Mouse (Mus musculus): ENCODE measurements around the gene Gm10057.
"Not testable (repeated sequence)": the region's sequence is repeated elsewhere in the genome, so short reads cannot be mapped to it uniquely, and the experiment has no call there.

The Gm10057 gene

GRCm38 (mm10) chrX:154054939-154055338 lies at the start of gene Gm10057:
TSS of gene Gm10057 (minus strand) at chrX:154055039.
- DNase-seq (ENCODE audit: low spot score in 2 of 2): not testable (repeated sequence)

- not testable (repeated sequence) for DNase-seq (ENCODE audit: low spot score in 2 of 2)
These were observed 21.1 kb downstream of the Gm10057 start, which contains the start of gene 4921511M17Rik for GRCm38 (mm10) chrX:154033727-154034126. TSS of gene 4921511M17Rik (minus strand) at chrX:154033827.

- not testable (repeated sequence) for DNase-seq (ENCODE audit: low spot score in 2 of 2)
These were observed 42.3 kb downstream of the Gm10057 start, which contains the start of gene Samt1 for GRCm38 (mm10) chrX:154012540-154012939. TSS of gene Samt1 (minus strand) at chrX:154012640.

All from natural killer cell, adult 2 months (primary cell).